Mouse (Mus musculus) midbrain, embryonic 13.5 days (tissue): ENCODE measurements around the gene Picalm. TPM values are rescaled to one million over a fixed set of nuclear protein-coding genes. Genes with fewer than 3 reads are reported as not detected.
"Not testable (repeated sequence)": the region's sequence is repeated elsewhere in the genome, so short reads cannot be mapped to it uniquely, and the experiment has no call there.

ENCODE experiments used
- ATAC-seq: fragments of 200-750 bp; cut with Nextera tagmentation; 2 replicates; pipeline ENCODE4 v1.8.0; 2017; ENCODE audit warnings: mild to moderate bottlenecking, moderate TSS enrichment, moderate library complexity
- H3K27ac ChIP-seq: fragments of 300-500 bp; sonication (generic); 2 replicates; pipeline ENCODE4 v1.5.1; 2015; ENCODE audit warnings: inconsistent platforms, mild to moderate bottlenecking, moderate library complexity
- H3K27me3 ChIP-seq: fragments of 300-500 bp; sonication (generic); 2 replicates; pipeline ENCODE4 v1.6.1; 2015; ENCODE audit warnings: mild to moderate bottlenecking, inconsistent platforms
- H3K36me3 ChIP-seq: fragments of 300-500 bp; sonication (generic); 2 replicates; pipeline ENCODE4 v1.6.1; 2015; ENCODE audit warnings: mild to moderate bottlenecking, inconsistent platforms
- H3K4me1 ChIP-seq: fragments of 300-500 bp; sonication (generic); replicated peaks from 2 replicates; pipeline ENCODE4 v1.6.1; 2015; ENCODE audit warnings: inconsistent platforms
- H3K4me2 ChIP-seq: fragments of 300-500 bp; sonication (generic); replicated peaks from 2 replicates; pipeline ENCODE4 v1.6.1; 2015; ENCODE audit warnings: moderate library complexity, mild to moderate bottlenecking, inconsistent platforms
- H3K4me3 ChIP-seq: fragments of 300-500 bp; sonication (generic); replicated peaks from 2 replicates; pipeline ENCODE4 v1.5.1; 2015; ENCODE audit warnings: mild to moderate bottlenecking, inconsistent platforms
- H3K9ac ChIP-seq: fragments of 300-500 bp; sonication (generic); replicated peaks from 2 replicates; pipeline ENCODE4 v1.6.1; 2015; ENCODE audit warnings: mild to moderate bottlenecking, inconsistent platforms
- H3K9me3 ChIP-seq: fragments of 300-500 bp; sonication (generic); 2 replicates; pipeline ENCODE4 v1.6.1; 2016; ENCODE audit warnings: mild to moderate bottlenecking, inconsistent platforms
- WGBS: fragments of 180-500 bp; shearing (Covaris S2); methylation state at CpG from one replicate; pipeline ENCODE4 v1.1.7; 2015; 5-methylcytosine and 5-hydroxymethylcytosine counted together
- polyA plus RNA-seq: library from polyadenylated mRNA; unstranded; fragments of >200 nt; fragmentation: Nextera tagmentation; extraction: Ambion mirVana; gene quantifications from 2 replicates; pipeline ENCODE4 v1.2.1, GENCODE M21; 2015

Picalm gene
- polyA plus RNA-seq, 1 experiment from 2014 or later, result 39.8 TPM

DNA sequence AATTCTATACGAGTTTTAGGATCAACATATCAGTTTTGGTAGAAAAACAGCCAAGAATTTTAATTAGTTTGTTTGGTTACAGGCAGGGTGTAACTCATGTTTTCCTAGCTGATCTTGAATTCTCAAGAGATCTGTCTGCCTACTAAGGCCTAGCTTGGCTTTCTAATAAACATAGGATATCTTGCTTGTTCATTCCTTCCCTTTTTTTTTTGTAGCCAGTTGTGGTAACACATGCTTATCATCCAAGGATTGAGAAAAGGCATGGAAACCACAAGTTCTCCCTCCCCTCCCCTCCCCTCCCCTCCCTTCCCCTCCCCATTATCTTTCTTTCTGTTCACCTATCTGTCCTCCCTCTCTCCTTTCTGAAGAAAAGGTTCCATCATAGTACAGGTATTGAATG, 36.0 kb downstream of the Picalm start:
- Histone ChIP-seq H3K27ac (no peak overlapping the region), H3K36me3 (peaks cover 35% of the 10 kb centered on the region), H3K4me1 (no peaks in the 10 kb centered on the region), H3K4me3 (no peak overlapping the region), H3K9ac (no peak overlapping the region), H3K9me3 (no peaks in the 10 kb centered on the region), H3K27me3 (no peaks in the 10 kb centered on the region), H3K4me2 (no peak overlapping the region)
- WGBS, result 88% methylated on average over 1 of the region's 1 CpGs
- ATAC-seq, result no peak

DNA sequence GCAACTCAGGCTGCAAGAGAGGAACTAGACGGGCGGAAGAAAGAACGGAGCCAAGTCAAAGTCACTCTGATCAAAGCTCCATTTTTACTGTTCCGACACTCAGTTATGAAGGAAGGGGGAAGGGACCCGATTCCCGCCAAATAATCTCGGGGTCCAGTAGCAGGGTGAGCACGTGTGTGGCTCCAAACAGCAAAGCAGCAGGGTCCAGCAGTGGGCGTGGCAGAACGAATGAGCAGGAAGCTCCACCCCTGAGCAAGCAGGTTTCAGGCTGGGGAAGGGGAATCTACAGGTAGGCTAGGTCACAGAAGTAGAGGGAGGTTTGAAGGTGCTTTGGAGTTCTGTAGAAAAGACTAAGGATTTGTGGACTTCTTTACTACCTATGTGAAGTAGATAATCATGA, 37.8 kb downstream of the Picalm start:
- 87% methylated on average over 10 of the region's 10 CpGs for WGBS
- H3K27me3 ChIP-seq, H3K4me3 ChIP-seq, H3K4me1 ChIP-seq, ATAC-seq, H3K9ac ChIP-seq, H3K4me2 ChIP-seq, H3K27ac ChIP-seq, H3K9me3 ChIP-seq: not testable (repeated sequence)
- peaks cover 28% of the 10 kb centered on the region for H3K36me3 ChIP-seq

DNA sequence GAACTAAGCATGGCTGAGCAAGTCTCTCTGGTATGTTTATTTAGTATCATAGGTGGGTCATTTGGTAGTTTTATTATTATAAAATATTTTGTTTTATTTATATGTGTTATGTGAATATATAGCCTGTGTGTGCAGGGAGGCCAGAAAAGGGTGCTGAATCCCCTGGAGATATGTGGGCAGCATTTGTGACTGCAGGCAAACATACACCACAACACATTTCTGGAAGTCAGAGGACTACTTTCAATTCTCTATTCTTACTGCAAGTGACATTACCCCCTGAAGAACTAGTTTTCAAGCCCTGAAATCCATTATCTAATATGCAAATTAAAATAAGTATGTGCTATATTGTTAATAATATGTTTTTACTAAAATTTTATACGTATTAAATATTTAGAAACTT, 43.8 kb downstream of the Picalm start:
- H3K27ac ChIP-seq, result no peak overlapping the region
- no peak overlapping the region for H3K4me2 ChIP-seq
- H3K9ac ChIP-seq, result no peak overlapping the region
- peaks cover 36% of the 10 kb centered on the region for H3K36me3 ChIP-seq
- WGBS, result 96% methylated on average over 1 of the region's 1 CpGs
- no peak overlapping the region for H3K4me3 ChIP-seq
- no peaks in the 10 kb centered on the region for H3K9me3 ChIP-seq
- no peaks in the 10 kb centered on the region for H3K4me1 ChIP-seq
- no peak for ATAC-seq
- no peaks in the 10 kb centered on the region for H3K27me3 ChIP-seq

DNA sequence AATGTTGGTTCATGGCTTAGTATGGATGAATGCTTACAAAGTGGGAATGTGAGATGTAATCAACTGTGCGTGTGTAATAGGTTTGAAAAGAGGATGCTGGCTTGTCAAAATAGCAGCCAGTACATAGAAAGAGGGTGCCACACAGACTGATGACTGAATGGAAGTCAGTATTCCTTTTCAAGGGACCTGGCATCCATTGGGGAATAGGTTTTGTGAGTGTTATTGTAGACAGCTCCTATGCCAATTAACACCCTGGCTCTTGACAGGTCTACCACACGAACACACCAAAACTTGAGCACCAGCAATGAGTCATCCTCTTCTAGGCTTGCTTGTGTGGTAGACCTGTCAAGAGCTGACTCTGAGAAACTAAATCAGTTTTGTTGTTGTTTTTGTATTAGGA, 45.6 kb downstream of the Picalm start:
- ATAC-seq, result no peak
- H3K36me3 ChIP-seq, result peaks cover 40% of the 10 kb centered on the region

DNA sequence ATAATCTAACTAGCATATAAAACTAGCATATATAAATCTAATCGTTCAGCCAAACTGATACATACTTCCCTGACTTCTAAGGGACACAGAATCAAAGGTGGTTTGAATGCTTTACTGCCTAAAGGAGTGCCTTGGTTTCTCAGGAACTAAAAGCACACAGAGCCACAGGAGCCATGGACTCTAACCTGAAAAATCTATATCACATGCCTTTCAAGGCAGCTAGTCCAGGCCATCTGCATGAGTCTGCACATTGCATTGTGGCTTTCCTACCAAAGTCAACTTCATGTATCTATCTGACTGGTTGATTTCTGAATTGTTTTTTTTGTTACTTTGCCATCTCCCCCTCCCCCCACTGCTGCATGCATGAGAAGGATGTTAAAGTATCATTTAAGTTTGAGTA, 50.6 kb downstream of the Picalm start:
- ATAC-seq, result no peak
- H3K9me3 ChIP-seq, result no peaks in the 10 kb centered on the region
- no peaks in the 10 kb centered on the region for H3K27me3 ChIP-seq
- H3K4me1 ChIP-seq, result no peaks in the 10 kb centered on the region
- no peak overlapping the region for H3K4me2 ChIP-seq
- peaks cover 33% of the 10 kb centered on the region for H3K36me3 ChIP-seq
- no peak overlapping the region for H3K4me3 ChIP-seq
- WGBS, result 95% methylated on average over 1 of the region's 1 CpGs
- no peak overlapping the region for H3K9ac ChIP-seq
- no peak overlapping the region for H3K27ac ChIP-seq

More for the DNA sequence above, 45.6 kb downstream of the Picalm start:
- H3K4me3 ChIP-seq, result no peak overlapping the region
- no peak overlapping the region for H3K27ac ChIP-seq
- no peaks in the 10 kb centered on the region for H3K4me1 ChIP-seq
- no peaks in the 10 kb centered on the region for H3K27me3 ChIP-seq
- no peak overlapping the region for H3K9ac ChIP-seq
- H3K4me2 ChIP-seq, result no peak overlapping the region
- WGBS, result 84% methylated on average over 2 of the region's 2 CpGs
- H3K9me3 ChIP-seq, result no peaks in the 10 kb centered on the region

DNA sequence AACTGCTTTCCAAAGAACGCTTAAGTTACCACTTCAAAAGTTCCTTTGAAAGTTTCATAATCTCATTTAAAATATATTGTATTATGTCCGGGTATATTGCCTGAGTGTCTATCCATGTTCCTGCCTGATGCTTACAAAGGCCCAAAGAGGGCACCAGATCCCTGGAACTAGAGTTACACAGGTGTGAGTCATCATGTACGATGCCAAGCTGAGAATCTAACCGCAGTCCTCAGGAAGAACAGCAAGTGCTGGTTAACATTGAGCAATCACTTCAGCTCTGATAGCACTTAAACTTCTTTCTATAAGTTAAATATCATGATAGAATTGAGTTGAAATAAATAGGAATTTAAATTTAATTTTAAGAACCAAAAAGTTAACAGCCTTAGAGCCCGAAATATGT, 70.2 kb downstream of the Picalm start:
- 92% methylated on average over 5 of the region's 5 CpGs for WGBS
- H3K4me3 ChIP-seq, result no peak overlapping the region
- no peak overlapping the region for H3K9ac ChIP-seq
- peaks cover 23% of the 10 kb centered on the region for H3K36me3 ChIP-seq
- H3K4me1 ChIP-seq, result no peaks in the 10 kb centered on the region
- H3K27me3 ChIP-seq, result no peaks in the 10 kb centered on the region
- H3K4me2 ChIP-seq, result no peak overlapping the region
- ATAC-seq, result no peak
- no peaks in the 10 kb centered on the region for H3K9me3 ChIP-seq
- H3K27ac ChIP-seq, result no peak overlapping the region

DNA sequence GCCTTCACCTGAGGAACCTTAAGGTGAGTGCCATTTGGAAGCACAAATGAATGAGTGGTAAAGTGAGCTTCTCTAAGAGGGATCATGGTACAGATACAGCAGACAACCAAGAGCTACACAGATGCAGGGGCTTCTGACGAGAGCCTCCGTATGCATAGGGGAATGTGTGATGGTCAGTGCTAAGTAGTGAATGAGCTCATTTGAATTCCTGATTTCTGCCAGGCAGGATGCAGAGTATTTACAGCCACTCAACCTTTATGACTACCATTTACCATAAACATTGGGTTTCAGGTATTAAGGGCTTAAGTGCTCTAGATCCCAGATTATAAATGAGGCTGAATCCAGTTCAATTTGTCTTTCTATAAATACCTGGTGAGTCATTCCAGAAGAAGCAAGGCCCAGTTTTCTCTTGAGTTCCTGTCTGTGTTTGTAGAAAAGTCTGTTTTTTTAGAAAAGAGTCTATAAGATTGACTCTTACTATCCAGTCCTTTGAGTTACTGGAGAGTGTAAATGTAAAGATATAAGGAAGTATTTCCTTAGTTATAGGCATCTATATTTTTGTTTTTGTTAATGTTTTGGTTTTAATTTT, 72.0 kb downstream of the Picalm start:
- 0 out of 2 replicates have a peak, but pooled peaks cover 3% of the 10 kb centered on the region for H3K4me1 ChIP-seq
- WGBS, result 90% methylated on average over 2 of the region's 2 CpGs
- no peaks in the 10 kb centered on the region for H3K9me3 ChIP-seq
- no peak overlapping the region for H3K4me3 ChIP-seq
- H3K27ac ChIP-seq, result no peak overlapping the region
- H3K27me3 ChIP-seq, result no peaks in the 10 kb centered on the region
- ATAC-seq, result no peak
- no peak overlapping the region for H3K4me2 ChIP-seq
- H3K9ac ChIP-seq, result no peak overlapping the region
- peaks cover 14% of the 10 kb centered on the region for H3K36me3 ChIP-seq

DNA sequence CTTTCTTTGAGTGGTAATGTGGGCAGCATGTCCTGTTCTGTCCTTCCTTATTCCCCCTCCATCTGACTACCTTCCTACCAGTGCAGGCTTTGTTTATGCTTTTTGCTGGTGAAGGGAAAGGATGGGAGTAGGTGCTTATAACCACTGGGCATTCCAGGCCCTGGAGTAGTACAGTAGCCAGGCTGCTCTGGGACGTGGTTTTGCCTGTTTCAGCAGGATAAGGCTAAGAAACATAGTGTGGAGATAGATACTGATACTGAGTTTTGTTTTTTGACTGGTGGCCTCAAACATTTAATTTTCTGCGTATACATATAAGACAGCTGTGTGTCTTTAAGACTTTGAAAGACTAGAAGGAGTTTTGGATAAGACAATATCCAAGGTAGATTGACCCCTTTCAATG, 73.9 kb downstream of the Picalm start:
- H3K27me3 ChIP-seq, result no peaks in the 10 kb centered on the region
- H3K4me1 ChIP-seq, result 0 out of 2 replicates have a peak, but pooled peaks cover 3% of the 10 kb centered on the region
- no peak overlapping the region for H3K27ac ChIP-seq
- H3K4me3 ChIP-seq, result no peak overlapping the region
- H3K9me3 ChIP-seq, result no peaks in the 10 kb centered on the region
- no peak overlapping the region for H3K4me2 ChIP-seq
- WGBS, result 94% methylated on average over 2 of the region's 2 CpGs
- H3K9ac ChIP-seq, result no peak overlapping the region
- peaks cover 23% of the 10 kb centered on the region for H3K36me3 ChIP-seq
- no peak for ATAC-seq

DNA sequence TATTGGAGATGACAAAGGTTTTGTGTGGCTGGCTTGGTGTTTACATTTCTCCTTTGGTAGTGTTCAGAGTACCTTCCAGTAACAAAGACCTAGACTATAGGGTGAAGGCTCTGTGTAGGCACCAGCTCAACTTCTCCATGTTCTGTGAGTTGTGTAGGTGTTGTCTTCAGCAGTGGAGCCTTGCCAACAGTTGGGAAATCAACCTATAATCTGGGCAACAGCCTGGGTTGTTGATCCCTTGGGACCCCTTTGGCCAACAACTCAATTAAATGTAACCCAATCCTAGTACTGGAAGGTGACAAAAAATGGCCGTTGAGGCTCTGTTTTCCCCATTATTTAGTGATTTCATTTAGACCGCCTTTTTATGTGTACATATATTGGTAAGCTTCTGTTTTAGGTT, 80.1 kb downstream of the Picalm start:
- Histone ChIP-seq H3K9ac (no peak overlapping the region), H3K9me3 (no peaks in the 10 kb centered on the region), H3K27ac (no peak overlapping the region), H3K36me3 (peaks cover 28% of the 10 kb centered on the region), H3K4me1 (0 out of 2 replicates have a peak, but pooled peaks cover 3% of the 10 kb centered on the region), H3K27me3 (no peaks in the 10 kb centered on the region), H3K4me3 (no peak overlapping the region), H3K4me2 (no peak overlapping the region)
- no peak for ATAC-seq
- 96% methylated on average over 2 of the region's 2 CpGs for WGBS

DNA sequence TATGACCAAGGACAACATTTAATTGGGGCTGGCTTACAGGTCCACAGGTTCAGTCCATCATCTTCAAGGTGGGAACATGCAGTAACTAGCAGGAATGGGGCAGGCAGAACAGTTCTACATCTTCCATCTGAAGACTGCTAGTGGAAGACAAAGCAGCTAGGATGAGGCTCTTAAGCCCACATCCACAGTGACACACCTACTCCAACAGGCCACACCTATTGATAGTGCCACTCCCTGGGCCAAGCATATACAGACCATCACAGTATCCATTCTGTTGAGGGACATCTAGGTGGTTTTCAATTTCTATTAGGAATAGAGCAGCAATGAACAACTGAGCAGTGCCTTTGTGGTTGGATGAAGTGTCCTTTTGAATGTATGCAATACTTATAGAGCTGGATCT, 80.9 kb downstream of the Picalm start:
- H3K9me3 ChIP-seq, result no peaks in the 10 kb centered on the region
- no peak overlapping the region for H3K4me2 ChIP-seq
- peaks cover 28% of the 10 kb centered on the region for H3K36me3 ChIP-seq
- no peaks in the 10 kb centered on the region for H3K27me3 ChIP-seq
- no peak for ATAC-seq
- no peak overlapping the region for H3K9ac ChIP-seq
- H3K4me3 ChIP-seq, result no peak overlapping the region
- H3K4me1 ChIP-seq, result no peaks in the 10 kb centered on the region
- no peak overlapping the region for H3K27ac ChIP-seq

DNA sequence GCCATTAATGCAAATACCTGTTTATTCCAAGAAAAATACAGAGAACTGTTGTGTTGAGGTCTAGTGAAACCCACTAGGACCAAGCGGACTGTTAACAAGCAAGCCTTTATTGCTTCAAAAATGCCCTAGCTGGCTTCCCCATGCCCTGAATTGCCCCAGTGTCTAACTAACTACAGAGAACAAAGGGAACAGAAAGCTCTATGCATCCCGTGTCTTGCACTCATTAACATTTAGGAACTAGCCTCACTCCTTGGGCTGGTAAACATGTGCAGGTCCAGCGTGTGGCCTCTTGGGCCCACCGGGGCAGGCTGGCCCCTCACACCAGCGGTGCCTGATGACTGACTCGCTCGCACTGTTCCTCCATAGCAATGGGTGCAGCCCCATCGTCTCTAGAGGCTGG, 86.5 kb downstream of the Picalm start:
- peak; percentile 57; the same call in 1 of the 2 replicates for ATAC-seq
- Histone ChIP-seq H3K4me3 (no peak overlapping the region), H3K9me3 (no peaks in the 10 kb centered on the region), H3K27me3 (no peaks in the 10 kb centered on the region), H3K27ac (no peak overlapping the region), H3K4me1 (no peaks in the 10 kb centered on the region), H3K4me2 (no peak overlapping the region), H3K36me3 (no peaks in the 10 kb centered on the region), H3K9ac (no peak overlapping the region)
- WGBS, result 59% methylated on average over 8 of the region's 8 CpGs

DNA sequence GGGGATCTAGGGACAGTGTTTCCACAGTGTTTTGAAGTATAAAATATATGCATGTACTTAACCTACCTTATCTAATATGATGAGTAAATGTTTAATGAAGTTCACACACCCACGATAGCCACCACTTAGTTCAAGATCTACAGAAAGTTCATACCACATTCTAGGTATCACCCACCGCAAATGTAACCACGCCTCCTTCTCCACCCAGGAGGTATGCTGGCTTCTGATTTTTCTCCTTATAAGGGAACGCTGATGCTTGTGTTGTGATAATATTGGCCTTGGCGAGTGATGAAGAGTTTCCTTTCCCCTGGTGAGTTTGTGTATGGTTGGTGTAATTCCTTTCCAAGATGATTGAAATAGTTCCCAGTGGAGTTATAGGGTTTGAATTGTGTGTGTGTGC, 88.1 kb downstream of the Picalm start:
- H3K27ac ChIP-seq, result no peak overlapping the region
- H3K36me3 ChIP-seq, result no peaks in the 10 kb centered on the region
- H3K4me3 ChIP-seq, result no peak overlapping the region
- no peak overlapping the region for H3K9ac ChIP-seq
- ATAC-seq, result no peak
- no peaks in the 10 kb centered on the region for H3K4me1 ChIP-seq
- H3K27me3 ChIP-seq, result no peaks in the 10 kb centered on the region
- H3K4me2 ChIP-seq, result no peak overlapping the region
- WGBS, result 91% methylated on average over 5 of the region's 5 CpGs
- H3K9me3 ChIP-seq, result no peaks in the 10 kb centered on the region

DNA sequence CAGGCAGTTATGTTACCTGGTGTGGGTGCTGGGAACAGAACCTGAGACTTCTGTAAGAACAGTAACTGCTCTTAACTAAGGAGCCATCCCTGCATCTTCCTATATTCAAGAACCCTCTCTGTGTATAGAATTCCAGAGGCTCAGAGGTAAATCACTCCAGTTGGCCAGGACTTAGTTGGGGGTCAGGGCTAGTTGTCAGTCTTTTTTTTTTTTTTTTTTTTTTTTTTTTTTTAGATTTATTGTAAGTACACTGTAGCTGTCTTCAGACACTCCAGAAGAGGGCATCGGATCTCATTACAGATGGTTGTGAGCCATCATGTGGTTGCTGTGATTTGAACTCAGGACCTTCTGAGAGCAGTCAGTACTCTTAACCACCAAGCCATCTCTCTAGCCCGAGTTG, 91.5 kb downstream of the Picalm start:
- Histone ChIP-seq H3K4me1 (no peaks in the 10 kb centered on the region), H3K9ac (no peak overlapping the region), H3K27ac (no peak overlapping the region), H3K36me3 (no peaks in the 10 kb centered on the region), H3K9me3 (no peaks in the 10 kb centered on the region), H3K27me3 (no peaks in the 10 kb centered on the region), H3K4me2 (no peak overlapping the region), H3K4me3 (no peak overlapping the region)
- ATAC-seq, result no peak
- 85% methylated on average over 2 of the region's 2 CpGs for WGBS
